Mouse (Mus musculus): ENCODE data around the gene A530084C06Rik. TPM values are rescaled to one million over a fixed set of nuclear protein-coding genes. Genes with fewer than 3 reads are reported as not detected.

Gene A530084C06Rik
- polyA plus RNA-seq (2016; fragmentation: Nextera tagmentation; extraction: Ambion mirVana): 0.10 TPM in 1 of 2 replicates, not detected in the other

DNA sequence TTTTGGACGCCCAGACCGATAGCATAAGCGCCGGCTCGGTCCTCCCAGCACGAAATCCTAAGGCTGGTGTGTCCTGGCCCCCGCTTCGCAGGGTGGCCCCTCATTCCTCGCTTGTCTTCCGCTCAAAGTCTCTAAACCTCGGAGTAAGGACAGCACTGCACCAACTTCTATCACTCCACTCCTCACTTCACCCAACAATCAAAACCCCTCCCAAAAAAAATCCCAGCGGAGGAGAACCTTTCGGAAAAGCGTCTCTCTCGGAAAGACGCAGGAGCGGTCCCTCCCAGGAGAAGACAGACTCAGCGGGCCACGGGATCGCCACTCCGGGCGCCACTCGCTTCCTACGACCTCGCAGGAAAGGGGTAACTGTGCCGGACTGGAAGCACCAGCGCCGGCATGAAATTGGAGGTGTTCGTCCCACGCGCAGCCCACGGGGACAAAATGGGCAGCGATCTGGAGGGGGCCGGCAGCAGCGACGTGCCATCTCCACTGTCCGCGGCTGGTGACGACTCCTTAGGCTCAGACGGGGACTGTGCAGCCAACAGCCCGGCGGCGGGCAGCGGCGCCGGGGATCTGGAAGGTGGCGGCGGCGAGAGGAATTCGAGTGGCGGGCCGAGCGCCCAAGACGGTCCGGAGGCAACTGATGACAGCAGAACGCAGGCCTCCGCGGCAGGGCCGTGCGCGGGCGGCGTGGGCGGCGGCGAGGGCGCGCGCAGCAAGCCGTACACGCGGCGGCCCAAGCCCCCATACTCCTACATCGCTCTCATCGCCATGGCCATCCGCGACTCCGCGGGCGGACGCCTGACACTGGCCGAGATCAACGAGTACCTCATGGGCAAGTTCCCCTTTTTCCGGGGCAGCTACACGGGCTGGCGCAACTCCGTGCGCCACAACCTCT lies at the start of gene A530084C06Rik:
TSS of gene A530084C06Rik (minus strand) at position 813 of the 898 bp plus-strand sequence.
- no peaks in the 10 kb centered on the region for H3K9me3 ChIP-seq
- WGBS: under 1% methylated on average over 88 of the region's 88 CpGs

GRCm38 (mm10) chr13:31603964-31604363 lies 44.8 kb upstream of the A530084C06Rik start:
- no peaks in the 10 kb centered on the region; the same call in 1 of the 2 replicates for H3K9me3 ChIP-seq
- H3K27me3 ChIP-seq: peaks cover 25% of the 10 kb centered on the region
- no peak overlapping the region for H3K9ac ChIP-seq (replicated peaks)
- H3K36me3 ChIP-seq: no peaks in the 10 kb centered on the region
- H3K4me3 ChIP-seq (replicated peaks): no peak overlapping the region
- peak; percentile 80 for ATAC-seq (ENCODE audit: insufficient number of reproducible peaks, insufficient read depth, low FRiP score, low TSS enrichment, low read depth)
- peaks cover 7% of the 10 kb centered on the region; the same call in 1 of the 2 replicates for H3K4me1 ChIP-seq (replicated peaks)
- no peak overlapping the region for H3K27ac ChIP-seq
- WGBS: 33% methylated on average over 6 of the region's 6 CpGs
- H3K4me2 ChIP-seq: no peak overlapping the region

More for the DNA sequence above, at the start of gene A530084C06Rik:
- Histone ChIP-seq H3K27me3 (peaks cover 95% of the 10 kb centered on the region), H3K4me2 (peak within 1 kb of the TSS; percentile 100), H3K36me3 (no peaks in the 10 kb centered on the region), H3K4me1 (replicated peaks) (peaks cover 35% of the 10 kb centered on the region), H3K27ac (no peak within 1 kb of the TSS), H3K9ac (replicated peaks) (peak within 1 kb of the TSS; percentile 51), H3K4me3 (replicated peaks) (peak within 1 kb of the TSS; percentile 69)
- peak; percentile 27; the same call in 1 of the 2 replicates for ATAC-seq (ENCODE audit: insufficient number of reproducible peaks, insufficient read depth, low FRiP score, low TSS enrichment, low read depth)

DNA sequence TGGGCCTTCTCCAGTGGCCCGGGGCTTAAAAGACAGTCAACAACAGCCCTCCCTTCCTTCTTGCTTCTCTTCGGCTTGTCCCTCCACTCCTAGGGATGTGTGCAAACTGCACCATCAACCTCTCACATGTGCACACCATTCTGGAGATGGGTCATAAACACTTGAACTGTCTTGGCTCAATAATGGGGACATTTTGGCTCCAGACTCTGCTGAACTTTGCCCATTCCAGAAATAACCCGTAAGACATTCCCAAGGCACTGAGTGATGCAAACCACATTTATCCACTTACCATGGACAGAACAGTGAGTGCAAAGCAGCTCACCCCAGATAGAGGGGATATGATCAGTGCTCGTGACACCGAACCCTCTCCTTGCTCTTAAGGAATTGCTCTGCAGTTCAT lies 40.4 kb upstream of the A530084C06Rik start:
- H3K4me3 ChIP-seq (replicated peaks): no peak overlapping the region
- no peak for ATAC-seq (ENCODE audit: insufficient number of reproducible peaks, insufficient read depth, low FRiP score, low TSS enrichment, low read depth)
- WGBS: 81% methylated on average over 5 of the region's 5 CpGs

DNA sequence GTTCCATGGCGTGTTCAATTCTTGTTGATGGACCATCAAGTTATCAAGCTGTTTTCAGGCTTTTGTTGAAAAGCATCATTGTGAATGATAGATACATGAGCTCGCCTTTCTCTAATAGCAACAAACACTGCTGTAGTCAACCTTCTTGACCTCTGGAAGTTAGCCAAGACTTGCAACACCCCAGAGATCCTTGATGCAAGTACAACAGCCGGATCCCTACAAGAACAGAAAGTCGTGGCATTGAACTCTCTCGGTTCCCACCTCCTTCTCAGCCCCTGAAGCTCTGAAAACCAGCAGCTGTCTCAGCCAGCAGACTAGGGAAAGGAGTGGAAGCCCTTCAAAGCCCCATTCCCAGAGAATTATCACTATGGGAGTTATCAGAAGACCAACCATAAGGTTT lies 28.2 kb upstream of the A530084C06Rik start:
- peaks cover under 1% of the 10 kb centered on the region; the same call in 1 of the 2 replicates for H3K27me3 ChIP-seq
- ATAC-seq (ENCODE audit: insufficient number of reproducible peaks, insufficient read depth, low FRiP score, low TSS enrichment, low read depth): no peak
- no peak overlapping the region for H3K4me3 ChIP-seq (replicated peaks)
- H3K4me2 ChIP-seq: no peak overlapping the region
- 0 out of 2 replicates have a peak, but pooled peaks cover 3% of the 10 kb centered on the region for H3K9me3 ChIP-seq
- H3K9ac ChIP-seq (replicated peaks): no peak overlapping the region
- H3K4me1 ChIP-seq (replicated peaks): no peaks in the 10 kb centered on the region
- H3K27ac ChIP-seq: no peak overlapping the region
- H3K36me3 ChIP-seq: no peaks in the 10 kb centered on the region
- WGBS: 82% methylated on average over 5 of the region's 5 CpGs

More for the DNA sequence above, 40.4 kb upstream of the A530084C06Rik start:
- Histone ChIP-seq H3K27ac (no peak overlapping the region), H3K27me3 (no peaks in the 10 kb centered on the region; the same call in 1 of the 2 replicates), H3K9me3 (peaks cover 4% of the 10 kb centered on the region; the same call in 1 of the 2 replicates), H3K9ac (replicated peaks) (no peak overlapping the region), H3K36me3 (no peaks in the 10 kb centered on the region), H3K4me1 (replicated peaks) (peaks cover 7% of the 10 kb centered on the region; the same call in 1 of the 2 replicates), H3K4me2 (no peak overlapping the region)

GRCm38 (mm10) chr13:31579866-31580265 lies 20.7 kb upstream of the A530084C06Rik start:
- no peak for ATAC-seq (ENCODE audit: insufficient number of reproducible peaks, insufficient read depth, low FRiP score, low TSS enrichment, low read depth)
- WGBS: 53% methylated on average over 9 of the region's 9 CpGs

GRCm38 (mm10) chr13:31578389-31578788 lies 19.3 kb upstream of the A530084C06Rik start:
- peaks cover 20% of the 10 kb centered on the region for H3K27me3 ChIP-seq
- no peaks in the 10 kb centered on the region for H3K36me3 ChIP-seq
- H3K4me1 ChIP-seq (replicated peaks): peaks cover 22% of the 10 kb centered on the region
- peak overlapping the region; percentile 53; the same call in 1 of the 2 replicates for H3K27ac ChIP-seq
- H3K9me3 ChIP-seq: no peaks in the 10 kb centered on the region
- 20% methylated on average over 10 of the region's 10 CpGs for WGBS
- ATAC-seq (ENCODE audit: insufficient number of reproducible peaks, insufficient read depth, low FRiP score, low TSS enrichment, low read depth): peak; percentile 77
- H3K4me3 ChIP-seq (replicated peaks): no peak overlapping the region
- H3K9ac ChIP-seq (replicated peaks): no peak overlapping the region
- peak overlapping the region; percentile 23 for H3K4me2 ChIP-seq

More at GRCm38 (mm10) chr13:31579866-31580265, 20.7 kb upstream of the A530084C06Rik start:
- Histone ChIP-seq H3K4me1 (replicated peaks) (peaks cover 22% of the 10 kb centered on the region), H3K4me2 (no peak overlapping the region), H3K9me3 (no peaks in the 10 kb centered on the region), H3K9ac (replicated peaks) (no peak overlapping the region), H3K27ac (no peak overlapping the region), H3K27me3 (peaks cover 10% of the 10 kb centered on the region), H3K4me3 (replicated peaks) (no peak overlapping the region), H3K36me3 (no peaks in the 10 kb centered on the region)

DNA sequence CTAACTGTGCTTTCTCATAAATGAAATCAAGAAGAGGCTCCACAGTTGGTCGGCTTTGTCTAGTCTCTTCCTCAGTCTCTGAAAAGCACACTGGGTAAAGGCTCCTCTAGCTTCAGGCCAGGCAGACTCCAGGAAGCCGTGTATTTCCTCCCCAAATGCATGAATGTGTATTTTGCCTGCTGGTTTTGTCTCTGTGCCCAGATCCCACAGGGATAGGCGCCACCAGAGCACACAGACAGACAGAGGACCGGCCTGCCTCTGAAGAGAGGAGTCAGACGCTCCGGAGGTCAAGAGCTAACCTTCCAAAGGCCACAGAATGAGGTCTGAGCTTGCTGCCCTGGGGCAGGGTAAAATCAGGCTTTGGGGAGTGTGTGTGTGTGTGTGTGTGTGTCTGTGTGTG lies 18.4 kb upstream of the A530084C06Rik start:
- no peak for ATAC-seq (ENCODE audit: insufficient number of reproducible peaks, insufficient read depth, low FRiP score, low TSS enrichment, low read depth)
- H3K4me1 ChIP-seq (replicated peaks): peaks cover 22% of the 10 kb centered on the region
- H3K4me2 ChIP-seq: no peak overlapping the region
- H3K27ac ChIP-seq: no peak overlapping the region
- no peak overlapping the region for H3K4me3 ChIP-seq (replicated peaks)
- no peak overlapping the region for H3K9ac ChIP-seq (replicated peaks)
- no peaks in the 10 kb centered on the region for H3K36me3 ChIP-seq
- H3K27me3 ChIP-seq: peaks cover 27% of the 10 kb centered on the region
- 44% methylated on average over 6 of the region's 6 CpGs for WGBS
- no peaks in the 10 kb centered on the region for H3K9me3 ChIP-seq

- no peak overlapping the region for H3K27ac ChIP-seq
- no peak for ATAC-seq (ENCODE audit: insufficient number of reproducible peaks, insufficient read depth, low FRiP score, low TSS enrichment, low read depth)
- H3K4me1 ChIP-seq (replicated peaks): peaks cover 22% of the 10 kb centered on the region
- WGBS: 21% methylated on average over 4 of the region's 4 CpGs
- peaks cover 29% of the 10 kb centered on the region for H3K27me3 ChIP-seq
- H3K36me3 ChIP-seq: no peaks in the 10 kb centered on the region
- H3K9me3 ChIP-seq: no peaks in the 10 kb centered on the region
- no peak overlapping the region for H3K4me2 ChIP-seq
- no peak overlapping the region for H3K9ac ChIP-seq (replicated peaks)
- H3K4me3 ChIP-seq (replicated peaks): no peak overlapping the region
These were observed 17.6 kb upstream of the A530084C06Rik start for GRCm38 (mm10) chr13:31576696-31577095.

- WGBS: 78% methylated on average over 3 of the region's 3 CpGs
- Histone ChIP-seq H3K27ac (no peak overlapping the region), H3K9ac (replicated peaks) (no peak overlapping the region), H3K4me1 (replicated peaks) (peaks cover 22% of the 10 kb centered on the region), H3K4me3 (replicated peaks) (no peak overlapping the region), H3K36me3 (no peaks in the 10 kb centered on the region), H3K27me3 (peaks cover 34% of the 10 kb centered on the region), H3K9me3 (no peaks in the 10 kb centered on the region), H3K4me2 (no peak overlapping the region)
- no peak for ATAC-seq (ENCODE audit: insufficient number of reproducible peaks, insufficient read depth, low FRiP score, low TSS enrichment, low read depth)
These were observed 15.5 kb upstream of the A530084C06Rik start for GRCm38 (mm10) chr13:31574627-31575026.

GRCm38 (mm10) chr13:31572806-31573508 lies 13.8 kb upstream of the A530084C06Rik start:
- 83% methylated on average over 10 of the region's 10 CpGs for WGBS

More at GRCm38 (mm10) chr13:31572806-31573508, 13.8 kb upstream of the A530084C06Rik start:
- H3K4me1 ChIP-seq (replicated peaks): peaks cover 14% of the 10 kb centered on the region
- H3K9me3 ChIP-seq: no peaks in the 10 kb centered on the region
- H3K27ac ChIP-seq: no peak overlapping the region
- H3K27me3 ChIP-seq: peaks cover 48% of the 10 kb centered on the region
- H3K36me3 ChIP-seq: no peaks in the 10 kb centered on the region
- no peak overlapping the region for H3K9ac ChIP-seq (replicated peaks)
- no peak for ATAC-seq (ENCODE audit: insufficient number of reproducible peaks, insufficient read depth, low FRiP score, low TSS enrichment, low read depth)
- no peak overlapping the region for H3K4me3 ChIP-seq (replicated peaks)
- no peak overlapping the region for H3K4me2 ChIP-seq
